Mouse (Mus musculus): ENCODE data around the gene Dgat2.

DNA sequence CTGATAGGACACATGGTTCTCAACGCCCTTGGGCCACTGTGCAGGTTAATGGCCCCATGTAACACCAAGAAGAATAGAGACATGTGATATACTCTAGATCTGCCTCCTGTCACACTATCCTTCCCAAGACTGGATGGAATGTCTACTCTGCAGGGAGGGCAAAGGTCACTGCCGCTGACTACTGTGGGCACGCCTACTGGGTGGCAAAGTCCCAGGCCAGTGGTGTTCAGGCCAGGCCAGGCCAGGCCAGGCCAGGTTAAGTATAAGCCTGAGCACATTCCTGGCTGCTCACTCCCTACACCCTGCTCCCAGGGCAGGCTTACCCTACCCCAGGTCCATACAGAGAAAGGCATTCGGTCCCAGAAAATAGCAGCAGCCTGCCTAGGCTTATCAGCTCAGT is 21.0 kb downstream of the Dgat2 start:
- TF ChIP-seq CTCF (IDR thresholded peaks at IDR 0.05; ENCODE audit: low read depth, low read length): no peak
- TF ChIP-seq POLR2A (IDR thresholded peaks at IDR 0.05; ENCODE audit: borderline replicate concordance, low read depth, low read length): no peak

All from bone marrow macrophage, adult 2 months (primary cell).